Mouse (Mus musculus): ENCODE data around the gene Entpd8.

The Entpd8 gene

DNA sequence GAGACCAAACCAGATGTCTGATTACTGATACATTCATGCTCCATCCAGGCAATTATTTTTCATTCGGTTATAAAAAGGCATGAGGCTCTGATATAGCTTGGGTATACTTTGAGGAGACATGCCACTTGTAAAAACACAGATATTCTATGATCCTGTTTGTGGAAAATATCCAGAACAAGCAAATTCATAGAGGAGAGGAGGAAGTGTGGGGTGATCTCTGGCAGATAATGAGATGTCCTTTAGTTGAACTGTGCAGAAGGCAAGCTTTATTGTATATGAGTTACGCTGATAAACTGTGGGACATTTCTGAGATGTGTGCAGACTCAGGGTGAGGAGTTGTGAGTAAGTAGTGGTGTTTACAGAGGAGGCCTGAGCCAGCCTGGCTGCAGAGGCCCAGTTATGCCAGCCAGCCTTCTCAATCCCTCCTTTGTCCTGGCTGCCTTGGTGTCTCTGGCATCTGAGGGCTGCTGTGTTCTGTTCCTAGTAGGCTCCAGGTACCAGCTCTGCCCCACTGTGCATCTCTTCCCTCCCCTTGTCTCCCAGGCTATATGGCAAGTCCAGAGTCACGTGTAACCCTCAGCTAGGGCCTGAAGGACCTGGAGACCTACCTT lies 18.0 kb downstream of the Entpd8 start:
- no peak for DNase-seq

DNA sequence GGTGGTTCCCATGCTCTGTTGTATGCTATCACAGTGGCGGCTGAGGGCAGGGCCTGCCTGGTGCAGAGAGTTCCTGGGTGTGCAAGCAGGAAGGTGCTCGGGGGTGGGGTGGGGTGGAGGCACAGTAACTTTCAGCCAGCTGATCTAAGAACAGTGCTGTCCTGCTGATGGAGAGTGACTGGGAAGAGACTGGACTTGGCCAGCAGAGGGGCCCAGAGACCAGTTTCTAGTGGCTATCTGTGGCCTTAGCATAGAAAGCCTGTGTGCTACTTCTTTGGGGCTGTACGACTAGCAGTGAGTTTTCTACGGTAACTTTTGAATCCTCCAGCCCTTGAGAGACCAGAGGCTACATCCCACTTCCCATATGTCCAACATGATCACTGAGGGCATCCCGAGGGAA lies 18.9 kb downstream of the Entpd8 start:
- peak; percentile 58 to 69 for DNase-seq

DNA sequence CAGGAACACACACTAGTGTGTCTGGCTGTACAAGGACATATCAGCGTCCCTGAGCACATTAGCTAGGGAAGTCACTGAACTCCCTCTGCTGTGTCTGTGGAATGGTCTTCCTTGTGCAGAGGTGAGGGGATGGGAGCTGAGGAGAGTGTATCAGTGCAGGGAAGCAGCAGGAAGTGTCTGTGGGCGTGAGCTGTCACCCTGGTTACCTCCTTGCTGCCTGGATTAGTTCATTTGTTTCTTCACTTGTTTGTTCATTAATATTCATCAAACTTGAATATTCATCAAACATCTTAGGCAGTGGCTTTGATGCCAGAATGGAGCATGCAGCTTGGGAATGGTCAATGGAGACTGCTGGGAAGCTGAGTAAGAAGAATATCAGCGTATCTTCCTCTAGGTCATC lies 19.6 kb downstream of the Entpd8 start:
- DNase-seq = no peak

DNA sequence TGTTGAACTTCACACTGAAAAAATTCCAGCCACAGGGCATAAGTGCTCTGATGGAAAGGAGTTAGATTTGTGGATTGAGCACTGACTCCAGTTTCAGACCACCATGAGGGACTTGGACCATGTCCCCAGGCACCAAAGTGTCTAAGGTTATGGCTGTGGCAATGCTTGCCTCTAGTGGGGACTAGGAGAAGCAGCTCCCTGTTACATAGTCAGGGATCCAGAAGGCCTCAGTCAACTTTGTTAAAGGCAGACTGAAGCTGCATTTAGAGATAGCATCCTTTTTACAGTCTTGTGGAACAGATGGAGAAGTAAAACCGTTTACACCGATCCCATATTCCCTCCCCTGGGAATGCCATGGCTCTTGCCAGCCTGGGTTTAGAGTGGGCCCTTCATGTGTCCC lies 24.0 kb downstream of the Entpd8 start:
- no peak for DNase-seq

DNA sequence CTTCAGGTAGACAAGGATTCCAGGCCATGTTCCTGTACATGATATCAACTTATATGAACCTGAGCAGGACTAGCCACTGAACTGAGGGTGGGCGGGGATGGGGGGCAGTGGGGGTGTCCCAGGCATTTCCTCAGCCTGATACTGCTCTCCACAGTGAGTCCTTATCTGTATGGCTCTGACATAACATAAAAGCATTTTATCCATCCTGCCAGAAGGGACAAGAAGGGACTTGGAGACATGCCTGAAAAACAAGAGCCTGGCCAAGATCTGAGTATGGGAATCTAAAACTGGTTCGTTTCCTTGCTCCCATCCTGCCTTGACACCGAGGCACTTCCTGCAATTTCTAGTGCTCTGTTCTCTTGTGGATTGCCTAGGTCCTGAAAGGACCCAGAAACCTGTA lies 25.9 kb downstream of the Entpd8 start:
- no peak for DNase-seq

DNA sequence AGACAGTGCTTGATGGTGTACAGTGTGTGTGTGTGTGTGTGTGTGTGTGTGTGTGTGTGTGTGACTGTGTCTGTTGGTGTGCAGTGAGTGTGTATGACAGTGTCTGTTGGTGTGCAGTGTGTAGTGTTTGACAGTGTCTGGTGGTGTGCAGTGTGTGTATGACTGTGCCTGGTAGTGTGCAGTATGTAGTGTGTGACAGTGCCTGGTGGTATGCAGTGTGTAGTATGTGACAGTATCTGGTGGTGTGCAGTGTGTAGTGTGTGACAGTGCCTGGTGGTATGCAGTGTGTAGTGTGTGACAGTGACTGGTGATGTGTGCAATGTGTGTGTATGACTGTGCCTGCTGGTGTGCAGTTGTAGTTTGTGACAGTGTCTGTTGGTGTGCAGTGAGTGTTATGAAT lies 29.4 kb downstream of the Entpd8 start:
- no peak for DNase-seq

DNA sequence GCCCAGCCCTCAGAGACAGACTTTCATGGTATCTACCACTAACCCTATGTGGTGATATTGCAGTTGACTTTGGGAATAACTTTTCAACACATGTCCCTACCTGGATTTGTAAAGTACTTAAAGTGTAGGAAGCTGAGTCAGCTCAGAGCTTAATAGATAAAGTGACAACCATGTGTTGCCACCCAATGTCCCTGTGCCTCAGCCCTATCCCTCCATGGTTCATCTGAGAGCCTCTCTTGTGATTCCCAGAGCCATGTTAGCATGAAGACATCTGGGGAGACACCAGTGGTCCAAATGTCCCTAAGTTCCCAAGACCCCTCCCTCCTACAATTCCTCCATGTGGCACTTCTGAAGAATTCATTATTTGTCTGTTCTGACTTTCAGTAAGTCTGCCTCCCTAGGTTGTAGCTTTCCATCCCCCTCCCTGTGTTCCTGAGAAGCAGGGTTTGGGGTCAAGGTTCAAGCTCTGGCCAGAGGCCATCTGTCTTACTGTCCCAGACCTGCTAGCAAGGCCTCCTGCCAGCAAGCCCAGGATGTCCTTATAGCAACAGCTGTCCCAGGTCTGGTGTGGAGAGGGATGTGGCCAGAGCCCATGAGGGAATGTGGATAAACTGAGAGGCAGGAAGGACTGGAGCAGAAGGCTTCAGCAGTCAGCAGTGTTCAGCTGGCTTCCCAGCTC lies 30.5 kb downstream of the Entpd8 start:
- no peak for DNase-seq

DNA sequence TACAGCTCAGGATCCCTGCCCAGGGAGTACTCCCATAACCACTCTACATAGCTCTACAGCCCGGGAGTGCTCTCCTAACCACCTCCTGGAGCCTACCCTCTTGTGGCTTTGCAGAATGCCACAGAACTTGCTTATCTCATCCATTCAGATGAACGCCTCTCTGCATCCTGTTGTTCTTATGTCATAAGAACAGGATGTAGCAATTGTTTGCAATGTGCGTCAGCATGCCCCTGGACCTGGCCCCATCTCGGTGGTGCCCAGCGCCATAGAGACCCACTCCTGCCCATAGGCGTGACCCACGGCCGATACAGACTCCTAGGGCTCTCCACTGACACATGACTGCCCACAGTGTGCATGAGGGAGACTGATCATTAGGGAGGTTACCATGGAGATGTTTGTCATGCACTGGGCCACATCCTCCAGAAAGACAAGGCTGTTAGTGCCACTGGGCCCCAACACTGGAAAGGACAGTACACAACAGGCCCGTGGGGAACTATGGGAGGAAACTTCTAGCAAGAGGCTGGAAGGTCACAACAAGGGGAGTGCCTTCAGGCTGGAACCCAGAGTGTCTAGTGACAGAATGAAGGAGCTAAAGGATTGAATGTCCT lies 31.2 kb downstream of the Entpd8 start:
- peak; percentile 89 to 93 for DNase-seq

DNA sequence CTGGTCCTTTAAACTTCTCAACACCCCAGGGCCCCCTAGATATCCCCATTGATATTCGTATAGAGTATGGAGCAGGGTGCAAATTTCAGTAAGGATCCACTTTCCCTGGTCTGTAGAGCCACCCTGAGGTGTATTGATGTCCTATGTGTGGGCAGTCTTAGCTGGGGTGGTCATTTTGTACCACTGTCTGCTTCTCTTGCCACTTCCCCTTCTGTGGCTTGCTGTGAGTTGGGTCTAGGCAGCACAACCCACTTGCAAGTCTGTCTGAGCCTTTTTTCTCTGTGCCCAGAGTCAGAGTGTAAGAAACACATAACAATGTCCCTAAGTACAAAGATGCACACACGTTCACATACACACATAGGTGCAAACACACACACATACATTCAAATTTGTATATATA lies 34.2 kb downstream of the Entpd8 start:
- no peak for DNase-seq

DNA sequence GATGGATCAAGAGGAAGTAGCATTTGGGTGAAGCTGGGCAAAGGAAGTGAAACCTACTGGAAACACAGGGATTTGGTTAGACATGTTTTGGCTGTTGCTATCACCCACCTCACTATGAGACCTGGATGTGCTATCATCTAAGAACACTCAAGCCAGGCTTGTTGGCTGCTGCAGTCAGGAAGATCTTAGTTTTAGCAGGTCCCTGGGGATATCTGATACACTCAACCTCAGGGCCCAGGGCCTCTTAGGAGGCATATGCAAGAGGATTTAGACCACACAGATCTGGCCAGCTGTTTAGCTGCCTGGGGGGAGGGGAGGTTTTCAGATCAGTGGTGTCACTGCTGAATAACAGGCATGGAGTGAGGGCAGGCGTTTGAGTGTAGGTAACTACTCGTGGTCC lies 35.3 kb downstream of the Entpd8 start:
- DNase-seq = no peak

DNA sequence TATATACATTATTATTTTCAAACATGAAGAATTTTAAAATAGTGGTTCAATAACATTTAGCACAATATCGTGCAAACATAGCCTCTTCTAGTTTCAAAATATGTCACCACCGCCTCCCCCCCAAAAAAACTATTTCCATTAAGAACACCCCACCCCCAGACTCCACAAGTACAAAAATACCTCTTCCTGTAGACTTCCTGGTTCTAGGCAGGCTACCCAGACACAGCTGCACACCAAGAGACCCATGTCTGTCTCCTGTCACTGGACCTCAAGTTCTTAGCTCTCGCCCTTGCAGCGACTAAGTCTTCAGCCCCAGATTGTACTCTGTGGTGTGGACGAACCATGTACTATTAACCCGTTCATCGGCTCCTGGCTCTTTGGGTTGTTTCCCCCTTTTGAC lies 40.9 kb downstream of the Entpd8 start:
- DNase-seq = no peak

DNA sequence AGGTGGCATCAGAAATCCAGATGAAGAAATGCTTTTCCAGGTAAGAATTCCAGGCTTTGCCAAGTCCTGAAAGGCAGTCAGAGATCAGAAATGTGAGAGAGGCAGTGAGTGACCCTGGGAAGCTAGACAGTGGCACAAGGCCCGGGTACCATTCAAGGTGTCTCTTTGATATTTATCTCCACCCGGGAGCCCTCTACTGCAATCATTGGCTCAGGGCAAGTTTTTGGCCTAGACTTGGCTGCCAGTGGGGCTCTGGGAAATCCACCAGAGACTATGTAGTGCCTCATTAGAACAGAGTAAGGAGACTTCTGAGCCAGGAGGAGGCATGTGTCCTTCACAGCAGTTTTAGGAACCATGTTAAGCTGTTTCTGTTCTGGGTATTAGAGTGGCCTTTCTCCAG lies 42.6 kb downstream of the Entpd8 start:
- DNase-seq = no peak

DNA sequence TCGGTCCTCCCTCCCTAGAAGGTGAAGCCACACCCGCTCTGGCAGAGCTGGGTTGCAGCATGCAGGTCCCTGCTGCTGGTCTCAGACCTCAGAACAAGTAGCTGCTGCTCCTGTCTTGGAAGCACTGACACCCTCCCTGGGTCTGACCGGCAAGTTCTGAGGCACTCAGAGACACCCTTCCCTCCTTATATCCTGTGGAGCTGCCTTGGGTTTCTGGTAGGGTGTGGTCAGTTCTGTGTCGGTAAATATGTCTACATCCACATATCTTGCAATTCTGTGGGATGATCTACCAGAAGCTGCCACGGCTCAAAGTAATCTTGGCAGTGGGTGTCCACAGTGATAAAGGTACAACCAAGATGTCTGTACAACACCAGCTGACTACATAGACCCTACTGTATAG lies 43.4 kb downstream of the Entpd8 start:
- DNase-seq = no peak

DNA sequence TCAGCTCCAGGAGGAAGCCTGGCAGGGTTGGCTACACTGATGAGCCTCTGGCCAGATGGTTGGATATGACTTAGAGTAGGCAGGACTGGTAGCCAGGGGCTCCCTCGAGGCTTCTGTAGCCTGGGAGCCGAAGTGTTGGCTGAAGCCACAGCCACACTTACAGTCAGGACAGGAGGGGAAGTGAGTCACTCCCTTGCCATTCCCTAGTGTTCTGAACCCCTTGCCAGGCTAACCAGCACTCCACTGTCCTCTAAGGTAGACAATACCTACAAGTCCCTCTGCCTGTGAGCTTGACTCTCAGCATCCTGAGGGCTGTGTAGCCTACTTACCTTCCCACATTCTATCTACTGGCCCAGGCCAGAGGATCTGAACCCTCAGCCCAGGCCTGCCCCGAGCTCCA lies 44.3 kb downstream of the Entpd8 start:
- no peak for DNase-seq

DNA sequence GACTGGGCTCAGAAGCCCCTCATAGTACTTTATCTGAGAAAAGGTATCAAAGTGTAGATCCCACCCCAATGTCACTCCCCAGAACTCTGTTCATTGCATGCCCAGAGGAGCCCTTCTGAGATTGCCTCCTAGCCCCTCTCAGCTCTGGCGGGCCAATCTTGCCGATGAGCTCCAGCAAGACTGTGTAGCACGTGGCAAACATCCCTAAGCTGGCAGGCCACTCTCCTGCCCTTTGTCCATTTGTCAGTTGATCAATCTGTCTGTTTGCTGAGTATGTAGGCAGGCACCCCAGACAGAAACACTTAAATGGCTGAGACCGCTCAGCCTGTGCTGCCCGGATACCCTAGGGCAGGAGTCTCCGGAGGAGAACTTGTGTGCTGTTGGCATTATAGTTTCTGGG lies 45.0 kb downstream of the Entpd8 start:
- no peak for DNase-seq

DNA sequence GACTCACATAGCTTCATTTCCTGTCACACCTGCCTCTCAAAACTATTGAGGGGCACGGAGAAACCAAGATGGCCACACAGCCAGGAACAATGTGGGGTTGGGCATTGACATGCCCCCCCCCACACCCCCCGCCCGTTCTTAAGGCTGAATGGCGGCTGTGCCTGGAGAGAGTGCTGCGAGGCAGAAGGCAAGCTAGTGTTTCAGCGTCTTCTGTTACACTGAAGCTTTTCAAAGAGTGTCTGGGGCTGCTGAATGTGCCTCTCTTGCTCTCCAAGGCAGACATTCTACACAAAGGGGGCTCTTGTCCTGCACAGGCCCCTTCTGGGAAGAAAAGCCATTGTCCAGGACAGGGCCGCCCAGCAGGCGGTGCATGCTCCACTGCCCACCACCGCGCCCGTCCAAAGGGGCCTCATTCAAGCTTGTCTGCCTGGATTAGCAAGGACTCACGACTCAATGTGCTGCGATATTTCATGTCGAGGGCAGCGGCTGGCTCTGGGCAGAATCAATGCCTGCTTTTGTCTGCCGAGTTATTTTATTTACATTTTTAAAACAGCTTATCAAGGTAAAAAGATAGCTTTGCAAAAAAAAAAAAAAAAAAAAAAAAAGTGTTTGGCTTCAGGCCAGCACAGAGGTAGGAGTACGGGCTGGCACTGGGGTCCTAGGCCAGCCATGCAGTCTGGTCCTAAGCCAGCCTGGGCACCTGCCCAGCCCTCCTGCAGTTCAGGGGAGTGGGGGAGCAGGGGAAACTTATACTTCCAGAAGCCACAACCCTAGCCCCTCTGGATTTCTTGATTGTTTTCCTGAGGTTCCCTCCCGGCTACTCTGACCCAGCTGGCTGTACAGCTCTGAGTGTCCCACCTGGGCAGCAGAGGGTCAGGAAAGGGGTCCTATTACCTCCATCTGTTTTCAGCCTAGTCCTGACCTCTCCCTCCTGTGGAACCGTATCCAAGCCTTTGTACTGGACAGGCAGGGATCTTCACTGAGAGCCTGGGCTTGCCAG lies 46.2 kb downstream of the Entpd8 start:
- DNase-seq = no peak

DNA sequence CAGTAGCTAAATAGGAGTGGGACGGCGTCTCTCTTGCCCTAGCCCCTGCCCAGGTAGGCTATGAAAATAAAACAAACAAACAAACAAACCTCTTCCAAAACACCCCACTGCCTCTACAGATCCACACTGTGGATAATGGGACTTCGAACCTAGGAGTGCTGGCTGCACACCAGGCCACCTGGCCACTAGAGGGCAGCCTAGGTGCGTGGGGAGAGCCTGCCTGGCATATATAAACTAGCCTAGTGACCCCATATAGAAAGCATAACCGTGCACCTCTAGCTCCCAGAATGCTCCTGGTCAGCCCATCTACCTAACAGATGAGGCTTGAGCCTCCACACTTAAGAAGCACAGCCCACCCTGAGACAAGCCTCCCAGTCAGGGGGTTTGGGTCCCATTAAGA lies 47.1 kb downstream of the Entpd8 start:
- DNase-seq = peak; percentile 59 to 79

DNA sequence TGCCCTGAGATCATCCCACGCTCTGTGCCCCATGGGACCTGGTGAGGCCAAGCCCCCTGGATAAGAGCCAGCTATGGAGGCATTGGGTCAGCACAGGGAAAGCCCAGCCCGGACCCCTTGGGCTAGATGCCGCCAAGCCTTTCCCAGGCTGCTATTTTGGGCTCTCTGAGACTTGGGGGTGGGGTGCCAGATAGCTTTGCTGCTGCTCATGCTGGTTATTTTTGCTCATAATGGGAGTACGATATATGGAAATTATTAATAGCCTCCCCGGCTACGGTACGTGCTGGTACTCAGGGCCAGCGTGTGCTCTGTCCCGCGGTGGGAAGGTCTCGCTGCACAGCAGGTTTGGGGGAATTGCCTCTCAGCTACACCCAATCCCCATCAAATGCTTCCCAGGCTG lies 48.0 kb downstream of the Entpd8 start:
- DNase-seq = no peak

DNA sequence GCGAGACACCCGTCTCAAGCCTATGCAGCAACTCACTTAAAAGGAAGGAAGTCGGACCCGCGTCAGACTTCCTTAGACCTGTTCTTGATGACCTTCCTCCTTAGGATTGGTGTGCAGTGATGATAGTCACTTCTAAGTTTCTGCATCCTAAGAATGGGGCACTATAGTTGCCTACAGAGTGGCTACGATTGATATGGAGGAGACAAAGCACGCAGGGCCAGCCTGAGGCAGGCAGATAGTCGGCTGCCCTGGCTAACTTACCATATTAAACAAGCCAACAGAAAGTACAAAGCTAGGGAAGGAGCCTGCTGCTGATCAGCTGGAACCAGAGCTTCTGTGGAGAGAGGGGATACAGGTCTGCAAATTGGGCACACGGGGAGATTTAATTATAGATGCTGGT lies 51.5 kb downstream of the Entpd8 start:
- no peak for DNase-seq
